Mouse (Mus musculus): ENCODE measurements at regions not wholly inside any gene's neighbourhood (a gene's known extent, or its start where the extent isn't known, plus 50 kb on each side); places are given as distances from the start of the nearest gene placed in this dataset.
"Not testable (repeated sequence)": the region's sequence is repeated elsewhere in the genome, so short reads cannot be mapped to it uniquely, and the experiment has no call there.

DNA sequence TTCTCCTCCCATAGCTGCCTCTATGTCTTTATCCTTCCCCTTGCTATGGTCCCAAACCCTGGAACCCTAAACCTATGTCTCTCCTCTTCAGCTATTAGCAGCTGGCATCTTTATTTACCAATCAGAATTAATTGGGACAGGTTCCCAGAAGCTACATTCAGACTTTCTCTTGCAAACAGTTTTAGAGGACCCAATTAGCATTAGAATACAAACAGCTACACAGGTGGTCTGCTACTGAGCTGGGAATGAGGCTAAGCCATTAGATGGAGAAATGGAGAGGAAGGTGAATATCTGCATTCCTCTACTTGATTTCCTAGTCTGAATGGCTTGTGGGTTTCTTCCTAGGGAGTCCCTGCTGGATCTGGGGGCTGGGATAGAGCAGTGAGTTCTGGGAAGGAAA lies 611.9 kb downstream of the A830018L16Rik start:
- Histone ChIP-seq H3K4me3 (no peak overlapping the region), H3K4me2 (no peak overlapping the region), H3K9me3 (no peaks in the 10 kb centered on the region), H3K27me3 (no peaks in the 10 kb centered on the region), H3K4me1 (peaks cover 4% of the 10 kb centered on the region), H3K9ac (no peak overlapping the region), H3K27ac (no peak overlapping the region), H3K36me3 (no peaks in the 10 kb centered on the region)
- no peak for ATAC-seq (ENCODE audit: insufficient number of reproducible peaks, insufficient read depth, low FRiP score, low TSS enrichment, low read depth)

DNA sequence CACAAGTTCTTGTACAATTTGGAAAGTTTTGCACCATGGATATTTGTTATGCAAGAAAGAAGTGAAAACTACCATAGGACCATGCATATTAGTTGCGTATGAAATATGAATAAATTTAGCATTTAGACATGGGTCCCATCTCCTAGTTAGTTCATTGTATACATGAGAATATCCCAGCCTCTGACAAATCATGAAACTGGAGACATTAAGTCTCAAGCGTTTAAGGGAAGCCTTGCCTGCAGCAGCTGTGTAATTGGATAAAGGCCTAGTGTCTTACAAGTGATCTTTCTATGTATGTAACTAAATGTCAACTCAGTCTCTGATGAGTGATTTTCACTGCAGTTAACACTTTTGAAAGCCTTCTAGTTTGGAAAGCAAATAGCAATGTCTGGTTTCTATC lies 613.5 kb downstream of the A830018L16Rik start:
- ATAC-seq (ENCODE audit: insufficient number of reproducible peaks, insufficient read depth, low FRiP score, low TSS enrichment, low read depth) = no peak
- 40% methylated on average over 2 of the region's 2 CpGs for WGBS
- H3K9me3 ChIP-seq = no peaks in the 10 kb centered on the region

DNA sequence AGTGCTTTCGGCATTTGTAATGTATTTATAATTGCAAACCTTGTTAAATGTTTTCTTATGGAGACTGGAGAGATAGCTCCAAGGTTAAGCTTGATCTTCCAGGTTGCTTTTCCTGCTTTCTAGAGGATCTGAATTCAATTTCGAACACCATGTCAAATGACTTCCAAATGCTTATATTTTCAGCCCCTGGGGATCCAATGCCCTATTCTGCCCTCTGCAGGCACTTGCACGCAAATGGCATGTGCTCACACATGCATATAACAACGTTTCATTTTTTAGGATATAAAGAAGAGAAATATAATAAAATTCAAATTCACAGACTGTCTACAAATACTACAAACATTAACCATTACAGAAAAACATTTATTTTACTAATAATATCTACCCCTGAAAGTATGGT lies 614.2 kb downstream of the A830018L16Rik start:
- no peak for ATAC-seq (ENCODE audit: insufficient number of reproducible peaks, insufficient read depth, low FRiP score, low TSS enrichment, low read depth)
- no peak overlapping the region for H3K4me2 ChIP-seq
- WGBS = 41% methylated on average over 4 of the region's 4 CpGs
- H3K4me1 ChIP-seq = peaks cover 10% of the 10 kb centered on the region
- no peaks in the 10 kb centered on the region for H3K9me3 ChIP-seq
- H3K27me3 ChIP-seq = no peaks in the 10 kb centered on the region
- no peak overlapping the region for H3K27ac ChIP-seq
- no peak overlapping the region for H3K9ac ChIP-seq
- H3K36me3 ChIP-seq = no peaks in the 10 kb centered on the region
- H3K4me3 ChIP-seq = no peak overlapping the region

More for the DNA sequence above, 613.5 kb downstream of the A830018L16Rik start:
- no peak overlapping the region for H3K4me3 ChIP-seq
- H3K9ac ChIP-seq = no peak overlapping the region
- no peak overlapping the region for H3K27ac ChIP-seq
- no peaks in the 10 kb centered on the region for H3K36me3 ChIP-seq
- H3K27me3 ChIP-seq = no peaks in the 10 kb centered on the region
- H3K4me2 ChIP-seq = no peak overlapping the region
- peaks cover 8% of the 10 kb centered on the region for H3K4me1 ChIP-seq

DNA sequence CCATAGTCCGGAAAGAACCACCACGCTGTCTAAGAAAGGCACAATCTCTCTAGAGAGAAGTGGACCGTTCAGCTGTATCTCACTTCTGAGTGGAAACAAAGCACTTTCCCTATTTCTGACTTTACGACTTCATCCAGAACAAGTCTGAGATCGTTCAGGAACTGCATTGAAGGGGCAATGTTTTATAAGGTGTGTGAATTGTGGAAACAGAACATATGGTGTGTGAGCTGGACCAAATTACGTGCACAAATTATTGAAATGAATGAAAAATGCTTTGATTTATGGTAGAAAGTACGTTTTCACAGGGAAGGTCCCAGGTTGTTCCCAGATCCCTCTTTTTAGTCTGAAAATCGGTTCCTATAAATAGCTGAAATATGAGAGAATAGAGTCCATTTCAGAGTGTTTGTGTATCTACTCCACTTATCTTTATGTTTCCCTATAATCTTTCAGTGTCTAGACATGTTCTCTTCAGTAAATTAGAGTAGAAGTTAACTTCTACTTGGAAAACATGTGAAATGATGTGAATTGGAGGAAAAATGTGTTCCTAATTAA lies 638.1 kb downstream of the A830018L16Rik start:
- Histone ChIP-seq H3K36me3 (no peaks in the 10 kb centered on the region), H3K27ac (peak overlapping the region; percentile 78), H3K4me2 (no peak overlapping the region), H3K4me3 (no peak overlapping the region), H3K4me1 (peaks cover 5% of the 10 kb centered on the region; the same call in 1 of the 2 replicates), H3K27me3 (no peaks in the 10 kb centered on the region), H3K9ac (no peak overlapping the region), H3K9me3 (no peaks in the 10 kb centered on the region)
- ATAC-seq (ENCODE audit: insufficient number of reproducible peaks, insufficient read depth, low FRiP score, low TSS enrichment, low read depth) = no peak
- WGBS = 49% methylated on average over 8 of the region's 8 CpGs

DNA sequence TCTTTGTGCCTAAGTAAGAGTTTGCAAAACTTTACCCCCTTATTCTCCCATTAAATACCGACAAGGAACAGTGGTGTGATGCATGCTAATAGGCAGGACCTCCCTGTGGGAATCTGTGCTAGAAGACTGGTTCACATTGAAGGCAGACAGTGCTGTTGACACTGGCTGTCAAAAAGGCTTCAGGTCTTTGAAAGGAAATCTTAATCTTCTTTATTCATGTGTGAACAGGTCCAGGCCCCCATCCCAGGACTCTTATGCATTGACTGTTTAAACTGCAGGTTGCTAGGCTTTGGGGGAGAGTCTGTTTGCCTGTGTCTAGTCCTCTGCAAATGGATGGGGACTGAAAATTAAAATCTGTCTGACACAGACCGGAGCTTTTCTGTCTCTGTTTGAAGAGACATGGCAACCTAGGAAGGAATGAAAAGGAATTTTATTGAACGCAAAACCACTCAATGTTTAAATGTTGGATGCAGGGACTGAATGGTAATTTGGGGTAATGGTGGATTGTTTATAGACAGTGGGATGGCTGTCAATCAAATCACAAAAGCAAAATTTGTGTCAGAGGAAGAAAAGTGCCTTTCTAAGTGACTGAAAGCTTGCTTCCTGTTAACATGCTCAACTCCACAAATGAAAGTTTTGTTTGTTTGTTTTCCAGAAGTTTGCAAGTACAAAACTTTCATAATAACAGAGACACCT lies 642.1 kb downstream of the A830018L16Rik start:
- Histone ChIP-seq H3K36me3 (no peaks in the 10 kb centered on the region), H3K4me1 (peaks cover 5% of the 10 kb centered on the region; the same call in 1 of the 2 replicates), H3K9ac (no peak overlapping the region), H3K27me3 (no peaks in the 10 kb centered on the region), H3K9me3 (no peaks in the 10 kb centered on the region), H3K27ac (no peak overlapping the region), H3K4me2 (no peak overlapping the region), H3K4me3 (no peak overlapping the region)
- peak; percentile 37; the same call in 1 of the 2 replicates for ATAC-seq (ENCODE audit: insufficient number of reproducible peaks, insufficient read depth, low FRiP score, low TSS enrichment, low read depth)
- WGBS = 45% methylated on average over 3 of the region's 3 CpGs

DNA sequence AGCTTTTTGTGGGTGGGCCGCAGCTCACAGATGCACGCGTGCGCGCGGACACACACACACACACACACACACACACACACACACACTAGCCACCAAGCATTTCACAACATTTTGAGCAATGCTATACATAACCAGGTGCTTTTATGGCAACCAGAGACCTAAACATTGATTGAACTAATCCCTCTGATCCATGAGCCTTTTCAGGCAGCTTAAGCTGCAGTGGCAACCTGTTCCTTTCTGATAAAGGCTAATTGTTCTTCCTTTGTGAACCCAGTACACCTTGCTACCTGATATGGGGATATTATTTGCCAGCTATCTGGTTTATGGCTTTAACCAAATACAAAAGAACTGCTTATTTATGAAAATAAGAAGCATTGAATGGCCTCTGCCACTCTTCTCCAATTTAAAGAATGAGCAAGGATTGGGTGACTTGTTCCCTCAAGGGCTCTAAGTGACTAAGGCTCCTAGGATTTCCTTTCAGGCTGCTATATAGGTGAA lies 651.2 kb downstream of the A830018L16Rik start:
- no peak for ATAC-seq (ENCODE audit: insufficient number of reproducible peaks, insufficient read depth, low FRiP score, low TSS enrichment, low read depth)
- Histone ChIP-seq H3K27ac (no peak overlapping the region), H3K4me1 (no peaks in the 10 kb centered on the region), H3K4me2 (no peak overlapping the region), H3K27me3 (no peaks in the 10 kb centered on the region), H3K36me3 (no peaks in the 10 kb centered on the region), H3K4me3 (no peak overlapping the region), H3K9ac (no peak overlapping the region), H3K9me3 (no peaks in the 10 kb centered on the region)
- 89% methylated on average over 6 of the region's 6 CpGs for WGBS

DNA sequence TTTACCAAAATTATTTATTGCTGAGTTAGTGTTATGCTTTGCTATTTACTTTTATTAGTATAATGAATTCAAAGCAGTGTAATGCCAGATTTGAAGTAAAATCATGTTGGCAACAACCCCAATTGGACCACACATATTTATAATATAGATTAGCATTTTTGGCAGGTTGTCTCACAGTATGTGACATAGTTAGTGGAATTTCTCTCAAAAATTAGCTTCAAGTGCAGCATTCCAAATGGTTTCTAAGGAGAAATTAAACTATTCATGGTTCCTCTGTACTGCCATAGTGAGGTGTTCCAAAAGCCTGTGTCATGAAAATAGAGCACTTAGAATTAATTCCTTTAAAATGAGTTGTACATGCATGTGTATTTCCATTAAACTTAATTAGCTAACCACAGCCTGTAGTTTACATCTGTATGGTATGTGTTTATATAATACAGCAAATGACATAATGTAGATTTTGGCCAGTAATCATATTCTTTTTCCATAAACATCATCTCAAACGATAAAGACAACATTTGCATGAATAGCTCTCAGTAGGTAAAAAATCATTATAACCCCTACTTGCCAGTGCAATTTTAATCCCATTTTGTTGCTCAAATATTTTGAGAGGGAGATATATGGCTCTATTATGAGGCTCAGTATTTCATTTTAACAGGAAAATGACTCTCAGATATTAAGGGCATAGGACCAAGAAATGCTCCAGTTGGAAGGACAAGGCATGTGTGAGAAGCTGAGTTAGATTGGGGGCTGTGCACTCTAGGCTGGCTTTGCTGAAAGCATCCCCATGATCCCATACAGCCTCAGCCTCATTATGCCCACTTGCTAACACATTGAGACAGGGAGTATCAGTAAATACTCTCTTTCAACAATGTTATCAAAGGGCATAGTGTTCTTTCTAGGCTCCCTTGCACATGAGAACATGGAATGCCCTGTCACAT lies 678.9 kb downstream of the A830018L16Rik start:
- ATAC-seq (ENCODE audit: insufficient number of reproducible peaks, insufficient read depth, low FRiP score, low TSS enrichment, low read depth) = no peak
- Histone ChIP-seq H3K4me2 (no peak overlapping the region), H3K9me3 (no peaks in the 10 kb centered on the region), H3K4me3 (no peak overlapping the region), H3K9ac (no peak overlapping the region), H3K4me1 (no peaks in the 10 kb centered on the region), H3K27me3 (no peaks in the 10 kb centered on the region), H3K36me3 (no peaks in the 10 kb centered on the region), H3K27ac (no peak overlapping the region)
- 61% methylated on average over 1 of the region's 1 CpGs for WGBS

DNA sequence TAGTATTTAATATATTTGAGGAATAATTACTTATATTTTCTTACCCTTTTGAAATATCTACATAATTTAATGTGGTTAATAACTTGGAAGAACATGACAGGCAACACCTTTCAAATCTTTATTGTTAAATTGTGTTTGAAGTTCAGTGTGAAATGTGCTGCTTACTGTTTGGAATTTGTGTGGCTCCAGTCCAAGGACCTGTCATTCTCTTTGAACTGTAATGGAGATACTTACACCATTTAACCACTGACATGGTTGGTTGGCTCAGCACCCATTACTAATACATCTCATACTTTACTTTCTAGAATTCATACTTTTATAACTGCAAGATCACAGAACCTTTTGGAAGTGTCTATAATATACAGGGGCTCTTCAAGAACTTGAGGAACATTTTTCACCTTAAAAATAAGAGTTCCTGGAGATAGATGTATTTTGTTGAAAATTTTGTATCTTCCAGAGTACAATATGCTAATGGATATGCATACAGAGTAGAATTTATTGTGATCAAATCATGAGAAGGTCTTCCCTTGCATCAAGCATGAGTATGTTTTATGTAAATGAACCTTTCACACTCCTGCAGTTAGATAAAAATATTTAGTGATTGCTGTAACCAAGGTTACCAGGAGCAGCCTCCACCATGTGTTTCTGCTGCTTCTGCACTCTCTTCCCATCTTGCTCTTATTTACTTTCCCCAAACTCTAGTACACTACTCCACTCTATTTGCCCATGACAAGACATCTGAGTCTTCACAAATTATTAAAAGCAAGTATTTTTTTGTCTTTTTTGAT lies 701.3 kb downstream of the A830018L16Rik start:
- H3K4me1 ChIP-seq = no peaks in the 10 kb centered on the region
- H3K4me2 ChIP-seq = no peak overlapping the region
- no peaks in the 10 kb centered on the region for H3K36me3 ChIP-seq
- ATAC-seq (ENCODE audit: insufficient number of reproducible peaks, insufficient read depth, low FRiP score, low TSS enrichment, low read depth) = no peak
- no peak overlapping the region for H3K27ac ChIP-seq
- H3K27me3 ChIP-seq = no peaks in the 10 kb centered on the region
- H3K4me3 ChIP-seq = no peak overlapping the region
- no peak overlapping the region for H3K9ac ChIP-seq
- no peaks in the 10 kb centered on the region for H3K9me3 ChIP-seq

DNA sequence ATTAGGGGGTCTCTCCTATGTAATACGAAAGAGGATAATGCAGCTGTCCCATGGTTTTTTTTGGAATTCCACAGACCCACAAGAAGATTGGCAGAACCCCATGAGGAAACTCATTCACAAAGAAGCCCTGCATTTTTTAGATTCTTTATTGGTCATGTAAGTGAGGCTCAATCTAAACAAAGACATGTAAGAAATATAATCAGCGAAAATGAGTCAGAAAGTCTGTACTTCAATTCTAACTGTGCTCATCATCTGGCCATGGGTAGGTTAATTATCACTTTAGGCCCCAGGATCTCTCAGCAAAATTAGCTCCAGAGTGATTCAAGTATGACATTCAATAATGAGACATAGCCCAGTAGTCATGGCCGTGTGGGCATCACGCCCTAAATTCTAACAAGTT lies 703.2 kb downstream of the A830018L16Rik start:
- Histone ChIP-seq H3K27me3 (no peaks in the 10 kb centered on the region), H3K9ac (no peak overlapping the region), H3K4me1 (no peaks in the 10 kb centered on the region), H3K36me3 (no peaks in the 10 kb centered on the region), H3K27ac (no peak overlapping the region), H3K4me2 (no peak overlapping the region), H3K4me3 (no peak overlapping the region), H3K9me3 (no peaks in the 10 kb centered on the region)
- no peak for ATAC-seq (ENCODE audit: insufficient number of reproducible peaks, insufficient read depth, low FRiP score, low TSS enrichment, low read depth)
- 68% methylated on average over 4 of the region's 4 CpGs for WGBS

DNA sequence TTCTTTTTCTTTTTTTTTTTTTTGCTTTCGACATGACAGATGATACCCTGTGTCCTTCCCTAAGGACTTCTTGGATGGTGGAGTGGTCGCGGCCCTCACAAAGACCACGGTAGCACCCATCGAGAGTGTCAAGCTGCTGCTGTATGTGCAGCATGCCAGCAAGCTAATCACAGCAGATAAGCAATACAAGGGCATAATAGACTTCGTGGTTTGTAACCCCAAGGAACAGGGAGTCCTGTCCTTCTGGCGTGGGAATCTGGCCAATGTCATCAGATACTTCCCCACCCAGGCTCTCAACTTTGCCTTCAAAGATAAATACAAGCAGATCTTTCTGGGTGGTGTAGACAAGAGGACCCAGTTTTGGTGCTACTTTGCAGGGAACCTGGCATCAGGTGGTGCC lies 707.0 kb downstream of the A830018L16Rik start:
- Histone ChIP-seq H3K27me3 (no peaks in the 10 kb centered on the region), H3K4me1 (no peaks in the 10 kb centered on the region), H3K36me3 (no peaks in the 10 kb centered on the region), H3K4me2 (no peak overlapping the region), H3K4me3 (no peak overlapping the region), H3K9ac (no peak overlapping the region), H3K27ac (no peak overlapping the region), H3K9me3 (no peaks in the 10 kb centered on the region)
- 90% methylated on average over 7 of the region's 7 CpGs for WGBS
- no peak for ATAC-seq (ENCODE audit: insufficient number of reproducible peaks, insufficient read depth, low FRiP score, low TSS enrichment, low read depth)

DNA sequence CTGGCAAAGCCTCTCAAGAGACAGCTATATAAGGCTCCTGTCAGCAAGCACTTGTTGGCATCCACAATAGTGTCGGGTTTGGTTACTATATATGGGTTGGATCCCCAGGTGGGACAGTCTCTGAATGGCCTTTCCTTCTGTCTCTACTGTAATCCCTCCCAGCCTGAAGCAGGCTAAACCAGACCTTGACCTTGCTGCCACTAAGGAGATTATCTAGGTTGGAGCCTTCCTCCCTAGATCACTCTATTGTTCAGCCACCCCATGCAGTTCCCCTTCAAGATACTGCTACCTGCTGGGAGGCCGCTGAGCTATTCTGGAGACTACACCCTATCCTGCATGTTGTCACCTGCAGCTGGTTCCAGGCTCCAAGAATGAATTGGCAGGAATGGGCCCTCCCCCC lies 712.7 kb downstream of the A830018L16Rik start:
- H3K4me1 ChIP-seq; H3K36me3 ChIP-seq; H3K4me2 ChIP-seq; H3K9ac ChIP-seq; H3K4me3 ChIP-seq; H3K9me3 ChIP-seq; H3K27me3 ChIP-seq; ATAC-seq (ENCODE audit: insufficient number of reproducible peaks, insufficient read depth, low FRiP score, low TSS enrichment, low read depth); H3K27ac ChIP-seq: not testable (repeated sequence)
- 28% methylated on average over 2 of the region's 2 CpGs for WGBS

Measured in embryonic facial prominence, embryonic 13.5 days (tissue).